Mouse (Mus musculus) left cerebral cortex, adult 18-20 months (tissue): ENCODE results near the gene Atf6. TPM values are rescaled to one million over a fixed set of nuclear protein-coding genes. Genes with fewer than 3 reads are reported as not detected.
A peak's percentile ranks its signal among the peaks of the same experiment; 100 is the strongest.

Experiments
- DNase-seq, 2 experiments: peaks; one replicate each; pipeline ENCODE4 v3.0.0; 2021 to 2022; ENCODE audit warnings: low spot score in 2 of 2, mixed read lengths in 1 of 2
- total RNA-seq, 2 experiments: library from RNA; stranded (reverse); gene quantifications; 2 replicates each; pipeline ENCODE4 v1.2.3; 2021

Gene Atf6
- total RNA-seq, 2 experiments from 2014 or later, result 47.1 to 50.7 TPM

GRCm38 (mm10) chr1:170679624-170680023 is 187.9 kb downstream of the Atf6 start:
- no peak for DNase-seq

DNA sequence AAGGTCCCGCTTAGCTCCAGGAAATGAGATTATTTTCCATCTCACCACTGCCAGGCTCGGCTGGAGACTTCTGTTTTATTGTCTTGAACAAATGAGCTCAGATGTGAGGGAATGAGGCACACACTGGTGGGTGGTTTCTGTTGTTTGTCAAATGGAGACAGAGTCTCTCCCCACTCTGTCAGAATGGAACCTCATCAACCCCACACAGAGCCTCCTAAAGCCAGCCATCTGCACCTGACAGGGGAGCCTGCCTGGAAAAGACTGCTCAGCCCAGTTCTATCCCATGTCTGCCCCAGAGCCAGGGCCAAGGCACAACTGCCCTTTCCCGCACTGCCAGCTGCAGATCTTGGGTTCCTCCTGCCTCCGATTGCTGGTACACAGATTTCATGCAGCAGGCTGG is 188.7 kb downstream of the Atf6 start:
- DNase-seq, result no peak

DNA sequence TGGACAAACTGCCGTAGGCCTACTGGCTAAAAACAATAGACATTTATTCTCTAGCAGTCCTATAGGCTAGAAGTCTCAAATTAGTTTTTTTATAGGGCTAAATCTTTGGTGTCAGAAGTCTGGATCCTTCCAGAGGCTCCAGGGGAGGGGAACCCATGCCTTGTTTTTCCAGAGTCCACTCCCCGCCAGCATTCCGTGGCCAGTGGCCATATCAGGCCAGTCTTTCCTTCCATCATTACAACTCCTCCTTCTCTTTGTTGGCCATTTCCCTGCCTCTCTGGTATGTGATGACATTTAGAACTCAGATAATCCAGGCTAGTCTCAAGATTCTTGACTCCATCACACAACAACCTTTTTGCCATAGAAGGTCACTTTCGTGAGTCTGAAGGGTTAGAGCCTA is 189.9 kb downstream of the Atf6 start:
- DNase-seq, result no peak

DNA sequence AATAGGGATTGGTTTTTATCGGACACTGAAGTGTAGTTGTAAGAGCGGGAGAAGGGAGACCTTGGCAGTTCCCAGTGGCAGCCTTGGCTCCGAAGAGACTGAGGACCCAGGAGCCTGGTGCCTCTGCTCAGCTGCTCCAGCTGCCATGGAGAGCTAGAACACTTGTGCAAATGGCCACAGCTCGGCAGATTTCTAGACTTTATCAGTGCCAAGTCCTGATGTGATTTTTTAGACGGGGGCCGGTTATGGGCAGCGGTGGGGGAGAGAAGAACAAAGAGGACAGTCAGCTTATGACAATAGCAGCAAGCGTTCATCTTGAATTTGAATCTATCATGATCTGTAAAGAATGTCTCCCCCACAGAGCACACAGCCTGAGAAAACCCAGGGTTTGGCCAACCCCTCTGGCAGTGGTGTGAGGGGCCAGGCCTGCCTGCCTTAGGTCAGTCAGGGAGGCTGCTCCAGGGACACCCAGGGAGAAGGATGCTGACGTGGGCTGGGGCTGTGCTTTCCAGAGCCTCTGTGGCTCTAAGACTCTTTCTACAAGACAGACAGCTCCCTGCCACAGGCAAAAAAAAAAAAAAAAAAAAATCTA is 193.3 kb downstream of the Atf6 start:
- no peak for DNase-seq

GRCm38 (mm10) chr1:170665200-170665599 is 202.4 kb downstream of the Atf6 start:
- no peak for DNase-seq

GRCm38 (mm10) chr1:170664620-170665185 is 202.9 kb downstream of the Atf6 start:
- DNase-seq, result no peak

DNA sequence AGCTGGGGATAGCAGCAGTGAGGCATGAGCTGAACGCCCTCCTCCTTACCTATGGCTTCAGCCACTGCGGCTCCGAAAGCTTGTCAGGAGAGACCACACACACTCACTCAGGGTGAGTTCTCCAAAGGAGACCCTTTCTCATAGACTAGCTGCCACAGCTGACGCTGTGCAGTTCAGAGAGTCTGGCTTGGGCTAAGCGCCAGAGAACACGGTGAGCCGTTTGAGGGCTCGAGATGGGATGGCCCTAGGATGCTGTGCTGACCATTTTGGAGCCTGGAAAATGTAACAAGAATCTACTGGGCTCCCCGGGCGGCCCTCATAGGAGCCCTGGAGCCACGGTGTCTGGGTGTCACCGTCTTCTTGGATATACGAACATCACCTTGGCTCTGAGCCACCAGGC is 208.3 kb downstream of the Atf6 start:
- no peak for DNase-seq

DNA sequence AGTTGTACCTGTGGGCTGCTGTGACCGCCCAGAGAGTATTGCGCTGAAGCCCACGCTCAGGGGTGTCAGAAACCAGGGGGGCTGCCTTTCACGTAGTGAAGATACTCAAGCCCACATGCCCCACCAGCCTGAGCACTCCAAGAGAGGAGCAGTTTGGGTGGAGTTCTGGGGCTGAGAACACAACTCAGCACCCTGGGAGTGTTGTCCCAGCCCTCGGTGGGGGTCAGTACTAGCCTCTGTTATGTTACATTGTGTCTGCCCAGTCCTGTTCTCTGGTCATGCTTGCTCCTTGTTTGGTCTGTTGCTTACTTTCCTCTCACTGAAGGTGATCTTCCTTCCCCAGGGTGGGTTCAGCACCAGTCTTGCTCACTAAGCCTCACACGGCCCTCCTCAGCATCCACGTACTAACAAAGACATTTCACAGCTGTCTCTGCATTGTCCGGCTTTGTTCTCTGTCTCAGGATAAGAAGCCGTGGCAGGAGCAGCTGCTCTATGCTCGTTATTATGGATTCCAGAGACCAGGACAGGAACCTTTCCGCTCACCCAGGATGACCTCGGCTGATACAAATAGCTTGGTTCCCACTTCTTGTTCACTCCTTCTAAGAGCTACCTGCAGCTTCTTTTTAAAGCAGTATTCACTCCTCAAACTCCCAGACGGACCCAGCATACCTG is 209.8 kb downstream of the Atf6 start:
- DNase-seq, result no peak

DNA sequence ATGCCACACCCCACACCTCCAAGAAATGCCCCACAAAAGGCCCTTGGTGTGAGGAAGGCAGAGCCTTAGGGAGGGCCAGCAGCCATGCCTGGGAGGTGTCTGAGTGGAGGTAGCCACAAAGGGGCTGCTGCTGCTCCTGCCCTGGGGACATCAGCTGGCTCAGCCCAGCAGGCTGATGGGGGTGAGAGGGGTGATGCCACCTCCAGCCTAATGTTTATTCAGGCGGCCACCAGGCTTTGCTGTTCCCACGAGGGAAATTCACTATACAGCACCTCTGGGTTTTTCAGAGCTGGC is 210.4 kb downstream of the Atf6 start:
- no peak for DNase-seq

DNA sequence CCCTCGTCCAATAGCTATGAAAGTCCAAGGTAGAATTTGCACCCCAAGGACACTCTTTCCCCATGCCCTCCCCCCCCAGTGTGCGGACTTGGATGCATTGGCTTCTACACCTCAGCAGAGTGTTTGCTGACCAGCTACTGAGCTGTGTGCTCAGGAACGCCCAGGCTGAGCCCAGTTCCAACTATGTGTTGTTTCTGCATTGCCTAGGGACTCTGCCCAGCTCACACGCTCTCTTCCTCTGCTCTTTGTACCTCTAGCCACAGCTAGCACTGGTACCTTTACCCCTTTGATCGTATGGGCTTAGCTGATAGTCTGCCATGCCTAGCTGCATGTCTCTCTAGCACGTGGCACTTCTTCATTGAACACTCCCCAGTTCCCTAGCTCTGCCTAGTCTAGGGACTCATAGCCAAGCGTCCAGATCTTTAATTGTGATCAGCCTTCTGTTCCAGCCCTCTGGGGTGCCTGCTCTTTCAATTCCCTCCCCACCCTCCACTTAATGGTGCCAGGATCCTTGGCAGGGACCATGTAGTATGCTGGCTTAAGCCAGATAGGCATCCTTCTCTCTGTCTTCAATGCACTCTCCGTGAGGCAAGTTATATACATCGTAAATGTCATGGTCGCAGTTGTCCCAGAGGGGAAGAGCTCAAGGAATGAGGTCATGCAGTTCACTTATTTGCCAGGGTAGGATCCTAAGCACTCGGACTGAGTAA is 210.9 kb downstream of the Atf6 start:
- DNase-seq, result no peak

DNA sequence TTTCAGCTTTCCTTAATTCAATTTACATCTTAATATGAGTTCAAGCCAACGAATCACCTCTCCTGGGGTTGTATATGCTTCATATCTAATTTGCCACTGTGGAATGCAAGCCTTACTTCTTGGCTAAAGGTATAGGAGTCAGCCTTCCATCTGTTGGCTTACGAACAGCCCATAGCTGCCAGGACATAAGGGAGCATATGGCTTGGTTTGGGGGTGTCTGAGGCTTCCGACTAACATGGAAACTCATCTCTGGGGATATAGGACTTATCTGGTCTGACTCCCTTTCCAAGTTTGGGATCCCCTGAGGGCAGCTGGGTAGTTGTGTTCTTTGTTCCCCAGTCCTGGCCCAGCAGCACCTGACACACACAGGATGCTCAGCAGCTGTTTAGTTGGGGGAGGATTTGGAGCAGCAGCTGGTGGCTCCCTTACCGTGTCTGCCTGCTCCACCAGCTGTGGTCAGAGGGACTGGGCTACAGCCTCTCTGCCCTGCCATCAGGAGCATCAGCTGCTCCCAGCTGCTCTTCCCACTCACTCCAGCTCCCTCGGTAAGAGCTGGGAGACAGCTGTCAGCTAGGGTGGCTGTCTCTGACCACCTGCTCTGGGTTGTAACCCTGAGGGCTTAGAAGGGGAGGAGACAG is 212.2 kb downstream of the Atf6 start:
- DNase-seq, result peak; percentile 31 to 40

Other genes starting within 250 kb of the Atf6 start
- 1 to 10 TPM; 2.2 to 3.1 TPM for gene Olfml2b, start 223.2 kb downstream of the Atf6 start, total RNA-seq
- under 1 TPM; 0.45 to 0.79 TPM for gene Gm26620, start 17.3 kb upstream of the Atf6 start, total RNA-seq
- gene Dusp12, start 17.8 kb upstream of the Atf6 start, total RNA-seq, result 10 to 100 TPM; 15.1 to 16.7 TPM
- under 1 TPM; 0.45 to 0.77 TPM for gene Fcrlb, start 45.2 kb upstream of the Atf6 start, total RNA-seq
- not detected for gene Fcrla, start 59.8 kb upstream of the Atf6 start, total RNA-seq
- gene Fcgr2b, start 108.8 kb upstream of the Atf6 start, total RNA-seq, result 1 to 10 TPM; 4.5 to 5.3 TPM
- not detected for gene Fcgr4, start 151.1 kb upstream of the Atf6 start, total RNA-seq
- gene Fcgr3, start 197.2 kb upstream of the Atf6 start, total RNA-seq, result 10 to 100 TPM; 11.1 to 13.2 TPM
- under 1 TPM in 1 of 2 experiments, not detected in 1; 0.79 TPM for gene Cfap126, start 246.1 kb upstream of the Atf6 start, total RNA-seq